Comparison of ENCODE assay signal across 17 mouse cellular contexts in the genomic region with DNA sequence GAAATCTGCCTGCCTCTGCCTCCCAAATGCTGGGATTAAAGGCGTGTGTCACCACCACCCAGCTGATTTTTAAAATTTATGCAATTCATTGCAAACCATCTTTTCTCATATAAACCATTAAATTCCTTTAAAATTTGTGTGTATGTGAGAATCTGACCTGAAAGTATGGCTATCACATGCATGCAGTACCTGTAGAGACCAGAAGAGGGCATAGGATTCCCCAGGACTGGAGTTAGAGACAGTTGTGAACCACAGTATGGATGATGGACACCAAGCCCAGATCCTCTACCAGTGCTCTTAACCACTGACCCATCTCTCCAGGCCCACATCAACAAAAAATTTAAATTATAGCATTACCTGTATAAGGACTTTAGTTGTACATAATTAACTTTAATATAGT. TPM values are rescaled to one million over a fixed set of nuclear protein-coding genes. Genes with fewer than 3 reads are reported as not detected.
DNase-seq lines count a peak whose midpoint lies in the region; ATAC-seq and TF ChIP-seq lines count a peak whose summit lies in the region.
"Had no signal": no experiment of that assay in that cellular context is flagged by ENCODE, and none has a peak within 500 bp of the region (broad histone marks: within the 10 kb centered on the region; RNA-seq: fewer than 3 reads in every experiment).

No protein-coding gene starts in this region.

- no peak for DNase-seq in hindbrain, postnatal 0 days (ENCODE audit: low spot score)
- DNase-seq in hindbrain, embryonic 11.5 days (ENCODE audit: low spot score), result no peak
- peak; percentile 35 for DNase-seq in thymus, postnatal 14 days
- no peak for DNase-seq in thymus, adult 18-20 months
- peak; percentile 51 for DNase-seq in R1 (ENCODE audit: low read depth, low spot score)
- no peak for DNase-seq in frontal cortex, postnatal 10 days (ENCODE audit: low spot score in 2 of 2)
- no peak for DNase-seq in T-cell, adult 2 months (ENCODE audit: low spot score)
- DNase-seq: adrenal gland, postnatal 25 days; cerebellum, adult 11-12 months; left cerebral cortex, postnatal 4 days; lung, adult 18-20 months; right cerebral cortex, adult 18-20 months; thymus, postnatal 36 days had no signal

- no peak overlapping the region for H3K27ac ChIP-seq in hindbrain, postnatal 0 days
- no peak overlapping the region for H3K27ac ChIP-seq in hindbrain, embryonic 11.5 days (ENCODE audit: low read depth, low read length)
- H3K27ac ChIP-seq: midbrain, embryonic 12.5 days; neural tube, embryonic 13.5 days had no signal

- no peaks in the 10 kb centered on the region for H3K27me3 ChIP-seq in hindbrain, postnatal 0 days (ENCODE audit: insufficient read depth, low read length)
- H3K27me3 ChIP-seq in hindbrain, embryonic 11.5 days (ENCODE audit: control insufficient read depth, insufficient read depth, low read length), result no peaks in the 10 kb centered on the region
- H3K27me3 ChIP-seq: midbrain, embryonic 12.5 days; neural tube, embryonic 13.5 days; Patski had no signal

- H3K4me3 ChIP-seq in hindbrain, postnatal 0 days (ENCODE audit: low read length), result no peak overlapping the region
- H3K4me3 ChIP-seq in hindbrain, embryonic 11.5 days (ENCODE audit: low read depth, low read length), result no peak overlapping the region
- H3K4me3 ChIP-seq: midbrain, embryonic 12.5 days; neural tube, embryonic 13.5 days had no signal

- H3K36me3 ChIP-seq in hindbrain, postnatal 0 days (ENCODE audit: insufficient read depth, low read length), result no peaks in the 10 kb centered on the region
- no peaks in the 10 kb centered on the region for H3K36me3 ChIP-seq in hindbrain, embryonic 11.5 days (ENCODE audit: control insufficient read depth, insufficient read depth, low read length)
- H3K36me3 ChIP-seq: midbrain, embryonic 12.5 days; neural tube, embryonic 13.5 days had no signal

- ATAC-seq in hindbrain, postnatal 0 days, result no peak
- no peak for ATAC-seq in hindbrain, embryonic 11.5 days (ENCODE audit: low FRiP score)
- ATAC-seq: inflammation-experienced regulatory T-cells, adult 6 months; Patski had no signal

- H3K9ac ChIP-seq in hindbrain, postnatal 0 days (replicated peaks; ENCODE audit: low read length), result no peak overlapping the region
- H3K9ac ChIP-seq in hindbrain, embryonic 11.5 days (ENCODE audit: low read depth, low read length), result no peak overlapping the region
- H3K9ac ChIP-seq: midbrain, embryonic 12.5 days; neural tube, embryonic 13.5 days had no signal

- no peak overlapping the region for H3K4me2 ChIP-seq in hindbrain, postnatal 0 days (ENCODE audit: low read depth, low read length)
- H3K4me2 ChIP-seq in hindbrain, embryonic 11.5 days (replicated peaks; ENCODE audit: low read depth, low read length), result no peak overlapping the region
- H3K4me2 ChIP-seq: midbrain, embryonic 12.5 days; neural tube, embryonic 13.5 days had no signal

- peak; percentile 67 for TF ChIP-seq CTCF in hindbrain, postnatal 0 days (IDR thresholded peaks at IDR 0.05; ENCODE audit: low read depth)

- no peaks in the 10 kb centered on the region for H3K9me3 ChIP-seq in hindbrain, postnatal 0 days (ENCODE audit: low read length)
- H3K9me3 ChIP-seq in hindbrain, embryonic 11.5 days (ENCODE audit: control insufficient read depth, low read length), result no peaks in the 10 kb centered on the region
- H3K9me3 ChIP-seq: neural tube, embryonic 13.5 days had no signal

- WGBS in hindbrain, postnatal 0 days, result 91% methylated on average over 1 of the region's 1 CpGs
- WGBS in hindbrain, embryonic 11.5 days, result 90% methylated on average over 1 of the region's 1 CpGs

- H3K4me1 ChIP-seq in hindbrain, postnatal 0 days (ENCODE audit: insufficient read depth, low read length), result peaks cover 14% of the 10 kb centered on the region
- peaks cover 3% of the 10 kb centered on the region; the same call in 1 of the 2 replicates for H3K4me1 ChIP-seq in hindbrain, embryonic 11.5 days (replicated peaks; ENCODE audit: control insufficient read depth, insufficient read depth, low read length)

RNA-seq across cellular contexts. Expression of a gene that starts 15.8 kb away (rescaled TPM):
- total RNA-seq in hindbrain, postnatal 0 days (2014; rRNA removed), result 57.9 and 62.5 TPM in 2 replicates
- polyA plus RNA-seq in hindbrain, postnatal 0 days (2015; fragmentation: Nextera tagmentation; extraction: Ambion mirVana), result 32.3 and 35.1 TPM in 2 replicates
- polyA plus RNA-seq in hindbrain, embryonic 11.5 days (2014; fragmentation: Nextera tagmentation; extraction: Ambion mirVana), result 37.1 and 41.4 TPM in 2 replicates

RNA-seq across cellular contexts. Expression of a gene that starts 25.6 kb away (rescaled TPM):
- 8.8 and 10.0 TPM in 2 replicates for total RNA-seq in hindbrain, postnatal 0 days (2014; rRNA removed)
- polyA plus RNA-seq in hindbrain, postnatal 0 days (2015; fragmentation: Nextera tagmentation; extraction: Ambion mirVana), result 5.9 and 7.8 TPM in 2 replicates
- 1.7 and 2.7 TPM in 2 replicates for polyA plus RNA-seq in hindbrain, embryonic 11.5 days (2014; fragmentation: Nextera tagmentation; extraction: Ambion mirVana)

Comparison
In these comparisons a context has a peak if more than half of its experiments do, and no peak if none do; other contexts are left out.
1. DNase-seq: peak in thymus, postnatal 14 days (single experiment) and R1 (single experiment); none in hindbrain, postnatal 0 days (single experiment), hindbrain, embryonic 11.5 days (single experiment), thymus, adult 18-20 months (0 of 2), frontal cortex, postnatal 10 days (0 of 2) and T-cell, adult 2 months (single experiment).